Mouse (Mus musculus) kidney, adult 11 months (tissue): ENCODE measurements around the gene Taf7l.

Experiments
- DNase-seq: peaks from one replicate; pipeline ENCODE4 v3.0.0; 2022

Gene Taf7l

GRCm38 (mm10) chrX:134476290-134476689, at the start of gene Taf7l:
Gene Taf7l (minus strand): TSS chrX:134476490.
- no peak for DNase-seq

GRCm38 (mm10) chrX:134525260-134525659, 49.0 kb upstream of the Taf7l start:
- DNase-seq = no peak

- no peak for DNase-seq
Measured at GRCm38 (mm10) chrX:134523772-134524171, 47.5 kb upstream of the Taf7l start.

- DNase-seq = no peak
Measured at GRCm38 (mm10) chrX:134509473-134509872, 33.2 kb upstream of the Taf7l start.

GRCm38 (mm10) chrX:134507977-134508376, 31.7 kb upstream of the Taf7l start:
- DNase-seq = no peak

- DNase-seq = no peak
Measured at GRCm38 (mm10) chrX:134500651-134501050, 24.4 kb upstream of the Taf7l start.

GRCm38 (mm10) chrX:134481720-134482119, 5.4 kb upstream of the Taf7l start:
- no peak for DNase-seq

GRCm38 (mm10) chrX:134474988-134475710, 1.1 kb downstream of the Taf7l start:
- no peak for DNase-seq

GRCm38 (mm10) chrX:134427307-134427706, 49.0 kb downstream of the Taf7l start:
- DNase-seq = no peak

- DNase-seq = no peak
Measured at GRCm38 (mm10) chrX:134426819-134427218, 49.5 kb downstream of the Taf7l start.

- DNase-seq = no peak
Measured at GRCm38 (mm10) chrX:134425798-134426197, 50.5 kb downstream of the Taf7l start.

GRCm38 (mm10) chrX:134424263-134424662, 52.0 kb downstream of the Taf7l start:
- no peak for DNase-seq

- no peak for DNase-seq
Measured at GRCm38 (mm10) chrX:134420097-134420496, 56.2 kb downstream of the Taf7l start.

GRCm38 (mm10) chrX:134412096-134412495, 64.2 kb downstream of the Taf7l start:
- DNase-seq = no peak
